Mouse (Mus musculus): ENCODE data around the gene Glrx5. TPM values are rescaled to one million over a fixed set of nuclear protein-coding genes. Genes with fewer than 3 reads are reported as not detected.

Gene Glrx5
- total and polyA plus RNA-seq, 2 experiments from 2014 or later: 35.8 to 185 TPM

GRCm38 (mm10) chr12:105050898-105051297 is 18.4 kb downstream of the Glrx5 start:
- Histone ChIP-seq H3K9me3 (ENCODE audit: low read length) (no peaks in the 10 kb centered on the region), H3K27ac (ENCODE audit: low read depth, low read length) (no peak overlapping the region), H3K27me3 (ENCODE audit: insufficient read depth, low read length) (no peaks in the 10 kb centered on the region), H3K4me2 (ENCODE audit: low read depth, low read length, poor library complexity, severe bottlenecking) (no peak overlapping the region), H3K4me1 (ENCODE audit: insufficient read depth, low read length) (no peaks in the 10 kb centered on the region), H3K4me3 (ENCODE audit: low read depth, low read length) (no peak overlapping the region), H3K36me3 (ENCODE audit: insufficient read depth, low read length) (no peaks in the 10 kb centered on the region), H3K9ac (replicated peaks; ENCODE audit: low read length, poor library complexity, severe bottlenecking) (no peak overlapping the region)
- DNase-seq (ENCODE audit: low spot score) (peak; percentile 76), ATAC-seq (ENCODE audit: low FRiP score) (no peak)
- WGBS: 14% methylated on average over 4 of the region's 4 CpGs
- TF ChIP-seq CTCF (IDR thresholded peaks at IDR 0.05): peak; percentile 92

- DNase-seq (ENCODE audit: low spot score) (no peak), ATAC-seq (ENCODE audit: low FRiP score) (no peak)
- Histone ChIP-seq H3K4me2 (ENCODE audit: low read depth, low read length, poor library complexity, severe bottlenecking) (no peak overlapping the region), H3K4me1 (ENCODE audit: insufficient read depth, low read length) (no peaks in the 10 kb centered on the region), H3K9me3 (ENCODE audit: low read length) (no peaks in the 10 kb centered on the region), H3K36me3 (ENCODE audit: insufficient read depth, low read length) (no peaks in the 10 kb centered on the region), H3K9ac (replicated peaks; ENCODE audit: low read length, poor library complexity, severe bottlenecking) (no peak overlapping the region), H3K27me3 (ENCODE audit: insufficient read depth, low read length) (no peaks in the 10 kb centered on the region), H3K27ac (ENCODE audit: low read depth, low read length) (no peak overlapping the region), H3K4me3 (ENCODE audit: low read depth, low read length) (no peak overlapping the region)
- WGBS: 96% methylated on average over 15 of the region's 15 CpGs
- no peak for TF ChIP-seq CTCF (IDR thresholded peaks at IDR 0.05)
Measured at GRCm38 (mm10) chr12:105054041-105054440, 21.6 kb downstream of the Glrx5 start.

- WGBS: 81% methylated on average over 6 of the region's 6 CpGs
- ATAC-seq (ENCODE audit: low FRiP score) (no peak), DNase-seq (ENCODE audit: low spot score) (no peak)
- Histone ChIP-seq H3K9ac (replicated peaks; ENCODE audit: low read length, poor library complexity, severe bottlenecking) (0 out of 2 replicates have a peak overlapping the region, but pooled peaks have one; percentile 19), H3K4me3 (ENCODE audit: low read depth, low read length) (no peak overlapping the region), H3K27ac (ENCODE audit: low read depth, low read length) (no peak overlapping the region), H3K4me2 (ENCODE audit: low read depth, low read length, poor library complexity, severe bottlenecking) (no peak overlapping the region), H3K4me1 (ENCODE audit: insufficient read depth, low read length) (no peaks in the 10 kb centered on the region), H3K27me3 (ENCODE audit: insufficient read depth, low read length) (no peaks in the 10 kb centered on the region), H3K36me3 (ENCODE audit: insufficient read depth, low read length) (no peaks in the 10 kb centered on the region), H3K9me3 (ENCODE audit: low read length) (no peaks in the 10 kb centered on the region)
- TF ChIP-seq CTCF (IDR thresholded peaks at IDR 0.05): no peak
Measured at GRCm38 (mm10) chr12:105055308-105055707, 22.8 kb downstream of the Glrx5 start.

GRCm38 (mm10) chr12:105060006-105060405 is 27.5 kb downstream of the Glrx5 start:
- DNase-seq (ENCODE audit: low spot score): peak; percentile 42
- H3K36me3 ChIP-seq (ENCODE audit: insufficient read depth, low read length): no peaks in the 10 kb centered on the region
- no peaks in the 10 kb centered on the region for H3K4me1 ChIP-seq (ENCODE audit: insufficient read depth, low read length)
- TF ChIP-seq CTCF (IDR thresholded peaks at IDR 0.05): no peak
- H3K27me3 ChIP-seq (ENCODE audit: insufficient read depth, low read length): no peaks in the 10 kb centered on the region
- H3K27ac ChIP-seq (ENCODE audit: low read depth, low read length): no peak overlapping the region
- 55% methylated on average over 2 of the region's 2 CpGs for WGBS
- no peak overlapping the region for H3K9ac ChIP-seq (replicated peaks; ENCODE audit: low read length, poor library complexity, severe bottlenecking)
- no peak for ATAC-seq (ENCODE audit: low FRiP score)
- H3K9me3 ChIP-seq (ENCODE audit: low read length): no peaks in the 10 kb centered on the region
- H3K4me2 ChIP-seq (ENCODE audit: low read depth, low read length, poor library complexity, severe bottlenecking): no peak overlapping the region
- no peak overlapping the region for H3K4me3 ChIP-seq (ENCODE audit: low read depth, low read length)

- peak; percentile 62; the same call in 1 of the 2 replicates for ATAC-seq (ENCODE audit: low FRiP score)
- peak; percentile 74 for DNase-seq (ENCODE audit: low spot score)
- WGBS: 52% methylated on average over 28 of the region's 28 CpGs
- peak; percentile 60 for TF ChIP-seq CTCF (IDR thresholded peaks at IDR 0.05)
- Histone ChIP-seq H3K4me1 (ENCODE audit: insufficient read depth, low read length) (no peaks in the 10 kb centered on the region), H3K9me3 (ENCODE audit: low read length) (no peaks in the 10 kb centered on the region), H3K36me3 (ENCODE audit: insufficient read depth, low read length) (no peaks in the 10 kb centered on the region), H3K9ac (replicated peaks; ENCODE audit: low read length, poor library complexity, severe bottlenecking) (no peak overlapping the region), H3K4me2 (ENCODE audit: low read depth, low read length, poor library complexity, severe bottlenecking) (no peak overlapping the region), H3K4me3 (ENCODE audit: low read depth, low read length) (no peak overlapping the region), H3K27me3 (ENCODE audit: insufficient read depth, low read length) (no peaks in the 10 kb centered on the region), H3K27ac (ENCODE audit: low read depth, low read length) (0 out of 2 replicates have a peak overlapping the region, but pooled peaks have one; percentile 7)
Measured at GRCm38 (mm10) chr12:105063201-105064134, 31.0 kb downstream of the Glrx5 start.

- H3K4me3 ChIP-seq (ENCODE audit: low read depth, low read length): no peak overlapping the region
- no peak for ATAC-seq (ENCODE audit: low FRiP score)
- H3K36me3 ChIP-seq (ENCODE audit: insufficient read depth, low read length): no peaks in the 10 kb centered on the region
- no peaks in the 10 kb centered on the region for H3K27me3 ChIP-seq (ENCODE audit: insufficient read depth, low read length)
- 85% methylated on average over 4 of the region's 4 CpGs for WGBS
- no peak overlapping the region for H3K9ac ChIP-seq (replicated peaks; ENCODE audit: low read length, poor library complexity, severe bottlenecking)
- H3K4me1 ChIP-seq (ENCODE audit: insufficient read depth, low read length): no peaks in the 10 kb centered on the region
- H3K27ac ChIP-seq (ENCODE audit: low read depth, low read length): no peak overlapping the region
- DNase-seq (ENCODE audit: low spot score): no peak
- no peak for TF ChIP-seq CTCF (IDR thresholded peaks at IDR 0.05)
- H3K9me3 ChIP-seq (ENCODE audit: low read length): no peaks in the 10 kb centered on the region
- H3K4me2 ChIP-seq (ENCODE audit: low read depth, low read length, poor library complexity, severe bottlenecking): no peak overlapping the region
Measured at GRCm38 (mm10) chr12:105064168-105064567, 31.7 kb downstream of the Glrx5 start.
